Mouse (Mus musculus) E14TG2a.4 (cell line): ENCODE results near the gene Lrrc39.

Experiments used
- CTCF ChIP-seq: conservative IDR thresholded peaks from 2 replicates; pipeline ENCODE4 v1.5.1; 2014; ENCODE audit warnings: low read length
- POU5F1 ChIP-seq: IDR thresholded peaks from 2 replicates; pipeline ENCODE4 v1.6.1; 2014; ENCODE audit warnings: low read length, borderline replicate concordance

- TF ChIP-seq CTCF (no peak), POU5F1 (no peak)
These were observed 31.4 kb downstream of the Lrrc39 start for GRCm38 (mm10) chr3:116594076-116594727.
